In the genomic region with DNA sequence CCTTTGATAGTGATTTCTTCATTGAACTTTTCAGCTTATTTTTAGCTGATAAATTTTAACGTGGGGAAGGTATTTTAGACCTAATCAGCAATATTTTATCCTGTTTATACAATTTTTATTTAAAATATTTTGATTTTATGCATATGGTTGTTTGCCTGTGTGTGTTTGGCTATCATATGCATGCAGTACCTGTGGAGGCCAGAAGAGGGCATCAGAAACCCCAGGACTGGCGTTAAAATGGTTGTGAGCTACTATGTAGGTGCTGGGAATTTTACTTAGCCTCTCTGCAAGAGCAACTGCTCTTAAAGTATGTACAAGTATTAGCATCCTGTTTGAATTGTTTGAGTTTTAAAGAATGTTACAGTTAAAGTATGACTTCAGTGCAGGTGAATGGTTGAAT, we compare ENCODE assay signal across 18 mouse cellular contexts. TPM values are rescaled to one million over a fixed set of nuclear protein-coding genes. Genes with fewer than 3 reads are reported as not detected.
DNase-seq lines count a peak whose midpoint lies in the region; ATAC-seq and TF ChIP-seq lines count a peak whose summit lies in the region.
"Had no signal": no experiment of that assay in that cellular context is flagged by ENCODE, and none has a peak within 500 bp of the region (broad histone marks: within the 10 kb centered on the region; RNA-seq: fewer than 3 reads in every experiment).

No protein-coding gene starts in this region.

- intact Hi-C loops in heart, adult 2 months (cut with DNase I) = no loop called here

- H3K36me3 ChIP-seq in heart, adult 2 months (ENCODE audit: control insufficient read depth, insufficient read depth, low read length) = no peaks in the 10 kb centered on the region
- H3K36me3 ChIP-seq in liver, embryonic 14.5 days (replicated peaks; ENCODE audit: control insufficient read depth, insufficient read depth, low read depth) = no peaks in the 10 kb centered on the region

- no peak for DNase-seq in heart, adult 2 months
- no peak for DNase-seq in heart, postnatal 4 days
- DNase-seq in liver, embryonic 14.5 days (ENCODE audit: low read depth in 3 of 3, low spot score in 3 of 3) = no peak
- no peak for DNase-seq in liver
- peak; percentile 43 for DNase-seq in ES-CJ7 (ENCODE audit: low read depth, low spot score)
- DNase-seq in naive thymus-derived CD4-positive, alpha-beta T cell, adult 2 months (ENCODE audit: low read depth) = peak; percentile 45
- DNase-seq in MN1 (ENCODE audit: low spot score) = no peak
- DNase-seq: cerebellum, adult 11 months; kidney, adult 9 months; lung, postnatal 14 days; right cerebral cortex, adult 18-20 months; spleen, adult 18-20 months; thymus, postnatal 25 days had no signal

- no peak for TF ChIP-seq POLR2A in heart, adult 2 months (IDR thresholded peaks at IDR 0.05; ENCODE audit: insufficient read depth, low read depth, low read length)

- TF ChIP-seq EP300 in heart, adult 2 months (IDR thresholded peaks at IDR 0.05; ENCODE audit: insufficient read depth, low read depth, low read length) = no peak
- TF ChIP-seq EP300 in liver, embryonic 14.5 days (IDR thresholded peaks at IDR 0.05; ENCODE audit: low read depth) = no peak

- H3K4me3 ChIP-seq in heart, adult 2 months = no peak overlapping the region
- H3K4me3 ChIP-seq in liver, embryonic 14.5 days (ENCODE audit: insufficient read depth in 1 of 2, low read depth in 2 of 2, low read length in 2 of 2) = no peak overlapping the region
- H3K4me3 ChIP-seq: embryonic facial prominence, embryonic 15.5 days; forebrain, embryonic 13.5 days; heart, embryonic 15.5 days; hindbrain, embryonic 12.5 days; midbrain, embryonic 10.5 days had no signal

- H3K9ac ChIP-seq in heart, adult 2 months (ENCODE audit: low read depth, low read length) = no peak overlapping the region
- no peak overlapping the region for H3K9ac ChIP-seq in liver, embryonic 14.5 days (replicated peaks)
- H3K9ac ChIP-seq: embryonic facial prominence, embryonic 15.5 days; forebrain, embryonic 13.5 days; heart, embryonic 15.5 days; hindbrain, embryonic 12.5 days had no signal

- H3K9me3 ChIP-seq in liver, embryonic 14.5 days (ENCODE audit: control insufficient read depth, low read length) = no peaks in the 10 kb centered on the region
- H3K9me3 ChIP-seq: embryonic facial prominence, embryonic 15.5 days; forebrain, embryonic 13.5 days; heart, embryonic 15.5 days; hindbrain, embryonic 12.5 days had no signal

- 79% methylated on average over 2 of the region's 2 CpGs for WGBS in heart, adult 2 months
- WGBS in liver, embryonic 14.5 days (ENCODE audit: insufficient replicate concordance) = 60% methylated on average over 2 of the region's 2 CpGs

- H3K27me3 ChIP-seq in heart, adult 2 months (ENCODE audit: control insufficient read depth, insufficient read depth, low read length) = no peaks in the 10 kb centered on the region
- no peaks in the 10 kb centered on the region for H3K27me3 ChIP-seq in liver, embryonic 14.5 days (ENCODE audit: control insufficient read depth, insufficient read depth, low read length)
- H3K27me3 ChIP-seq: embryonic facial prominence, embryonic 15.5 days; forebrain, embryonic 13.5 days; heart, embryonic 15.5 days; hindbrain, embryonic 12.5 days had no signal

- H3K4me2 ChIP-seq in liver, embryonic 14.5 days (ENCODE audit: low read depth) = no peak overlapping the region
- H3K4me2 ChIP-seq: embryonic facial prominence, embryonic 15.5 days; forebrain, embryonic 13.5 days; heart, embryonic 15.5 days; hindbrain, embryonic 12.5 days had no signal

- H3K4me1 ChIP-seq in heart, adult 2 months (ENCODE audit: control insufficient read depth, insufficient read depth, low read length) = peaks cover 2% of the 10 kb centered on the region
- H3K4me1 ChIP-seq in liver, embryonic 14.5 days (replicated peaks; ENCODE audit: control insufficient read depth in 2 of 2, insufficient read depth in 2 of 2, low read length in 1 of 2) = peaks cover 4% of the 10 kb centered on the region in 2 experiments; a peak in 2 of 4 replicates
- H3K4me1 ChIP-seq: forebrain, embryonic 13.5 days; hindbrain, embryonic 12.5 days; midbrain, embryonic 10.5 days had no signal

- H3K79me2 ChIP-seq in heart, adult 2 months (replicated peaks; ENCODE audit: control insufficient read depth, insufficient read depth, low read length) = no peaks in the 10 kb centered on the region

- peak; percentile 64 for TF ChIP-seq CTCF in heart, adult 2 months (IDR thresholded peaks at IDR 0.05)
- peak; percentile 62 for TF ChIP-seq CTCF in liver, embryonic 14.5 days (IDR thresholded peaks at IDR 0.05; ENCODE audit: low read depth)

- no peak for ATAC-seq in liver, embryonic 14.5 days (ENCODE audit: insufficient read depth)
- ATAC-seq: forebrain, embryonic 13.5 days had no signal

- no peak overlapping the region for H3K27ac ChIP-seq in heart, adult 2 months
- H3K27ac ChIP-seq in liver, embryonic 14.5 days = no peak overlapping the region
- H3K27ac ChIP-seq: embryonic facial prominence, embryonic 15.5 days; forebrain, embryonic 13.5 days; heart, embryonic 15.5 days; hindbrain, embryonic 12.5 days; midbrain, embryonic 10.5 days had no signal

RNA-seq across cellular contexts. Expression of gene Chka, which starts 13.4 kb away (rescaled TPM):
- 10 to 100 TPM; 10.7 to 12.5 TPM for total RNA-seq in heart, adult 2 months (2021)
- 9.5 and 14.1 TPM in 2 replicates for polyA plus RNA-seq in heart, adult 2 months (2012; rRNA removed)
- total RNA-seq in heart, postnatal 4 days (2021) = 10 to 100 TPM; 16.8 to 16.9 TPM
- 13.2 and 17.0 TPM in 2 replicates for polyA plus RNA-seq in liver, embryonic 14.5 days (2012; rRNA removed)
- polyA plus RNA-seq in liver, embryonic 14.5 days (2014; fragmentation: Nextera tagmentation; extraction: Ambion mirVana) = 10.3 and 13.1 TPM in 2 replicates

RNA-seq across cellular contexts. Expression of gene Tcirg1, which starts 42.0 kb away (rescaled TPM):
- 10 to 100 TPM in 1 of 2 experiments, 1 to 10 TPM in 1; 7.4 to 12.4 TPM for total RNA-seq in heart, adult 2 months (2021)
- polyA plus RNA-seq in heart, adult 2 months (2012; rRNA removed) = 47.7 and 50.5 TPM in 2 replicates
- total RNA-seq in heart, postnatal 4 days (2021) = 10 to 100 TPM; 19.2 to 22.9 TPM
- polyA plus RNA-seq in liver, embryonic 14.5 days (2012; rRNA removed) = 47.1 and 48.6 TPM in 2 replicates
- 15.4 and 15.6 TPM in 2 replicates for polyA plus RNA-seq in liver, embryonic 14.5 days (2014; fragmentation: Nextera tagmentation; extraction: Ambion mirVana)

RNA-seq across cellular contexts. Expression of gene Ndufs8, which starts 47.6 kb away (rescaled TPM):
- 100 to 1,000 TPM; 438 to 511 TPM for total RNA-seq in heart, adult 2 months (2021)
- 761 and 809 TPM in 2 replicates for polyA plus RNA-seq in heart, adult 2 months (2012; rRNA removed)
- 100 to 1,000 TPM; 290 to 307 TPM for total RNA-seq in heart, postnatal 4 days (2021)
- 118 and 126 TPM in 2 replicates for polyA plus RNA-seq in liver, embryonic 14.5 days (2012; rRNA removed)
- 209 and 219 TPM in 2 replicates for polyA plus RNA-seq in liver, embryonic 14.5 days (2014; fragmentation: Nextera tagmentation; extraction: Ambion mirVana)

Comparison
In these comparisons a context has a peak if more than half of its experiments do, and no peak if none do; other contexts are left out.
1. DNase-seq: peak in ES-CJ7 (single experiment) and naive thymus-derived CD4-positive, alpha-beta T cell, adult 2 months (single experiment); none in heart, adult 2 months (0 of 2), heart, postnatal 4 days (single experiment), liver, embryonic 14.5 days (0 of 3), liver (single experiment) and MN1 (single experiment).